In genomic region chr3:100430101-100430500, GRCm38 (mm10) we compare ENCODE assay signal across 14 mouse cellular contexts. TPM values are rescaled to one million over a fixed set of nuclear protein-coding genes. Genes with fewer than 3 reads are reported as not detected.
DNase-seq lines count a peak whose midpoint lies in the region; ATAC-seq lines count a peak whose summit lies in the region.
"Had no signal": no experiment of that assay in that cellular context is flagged by ENCODE, and none has a peak within 500 bp of the region (broad histone marks: within the 10 kb centered on the region; RNA-seq: fewer than 3 reads in every experiment).

No protein-coding gene starts in this region.

- DNase-seq in layer of hippocampus, adult 11-12 months (ENCODE audit: low spot score): peak; percentile 53
- no peak for DNase-seq in layer of hippocampus, postnatal 36 days
- peak; percentile 22 for DNase-seq in ovary, postnatal 36 days (ENCODE audit: low spot score)
- no peak for DNase-seq in ovary, postnatal 10 days (ENCODE audit: low spot score)
- peak; percentile 53 for DNase-seq in testis, postnatal 14 days (ENCODE audit: low spot score)
- DNase-seq in gastrocnemius, postnatal 10 days: no peak
- DNase-seq in c-Kit-positive CD71-positive TER-119-positive erythroid progenitor cells, embryonic 14.5 days (ENCODE audit: low spot score): no peak
- DNase-seq: B cell, adult 2 months; heart, adult 18-20 months; kidney, postnatal 36 days; lung, postnatal 14 days; thymus, adult 18-20 months had no signal

- peak; percentile 18 for ATAC-seq in granulocyte monocyte progenitor cell, adult 5-6 weeks (replicated peaks; ENCODE audit: poor library complexity, severe bottlenecking)
- ATAC-seq: Patski had no signal

RNA-seq across cellular contexts. Expression of gene Tent5c, which starts 59.0 kb away (rescaled TPM):
- total RNA-seq in layer of hippocampus, postnatal 36 days (2021): 1 to 10 TPM; 2.2 to 2.4 TPM
- 0.34 TPM in 1 of 2 replicates, not detected in the other for total RNA-seq in granulocyte monocyte progenitor cell, adult 5-6 weeks (2014; fragmentation: Nextera tagmentation)
- total RNA-seq in granulocyte monocyte progenitor cell, adult 5-6 weeks (2017): 0.36 and 0.47 TPM in 2 replicates
- 1 to 10 TPM; 6.0 to 8.8 TPM for total RNA-seq in gastrocnemius, postnatal 10 days (2021)

Comparison
In these comparisons a context has a peak if more than half of its experiments do, and no peak if none do; other contexts are left out.
1. DNase-seq: peak in layer of hippocampus, adult 11-12 months (single experiment), ovary, postnatal 36 days (single experiment) and testis, postnatal 14 days (single experiment); none in layer of hippocampus, postnatal 36 days (0 of 2), ovary, postnatal 10 days (single experiment), gastrocnemius, postnatal 10 days (single experiment) and c-Kit-positive CD71-positive TER-119-positive erythroid progenitor cells, embryonic 14.5 days (single experiment).